ENCODE assay signal across 12 mouse cellular contexts in the genomic region with DNA sequence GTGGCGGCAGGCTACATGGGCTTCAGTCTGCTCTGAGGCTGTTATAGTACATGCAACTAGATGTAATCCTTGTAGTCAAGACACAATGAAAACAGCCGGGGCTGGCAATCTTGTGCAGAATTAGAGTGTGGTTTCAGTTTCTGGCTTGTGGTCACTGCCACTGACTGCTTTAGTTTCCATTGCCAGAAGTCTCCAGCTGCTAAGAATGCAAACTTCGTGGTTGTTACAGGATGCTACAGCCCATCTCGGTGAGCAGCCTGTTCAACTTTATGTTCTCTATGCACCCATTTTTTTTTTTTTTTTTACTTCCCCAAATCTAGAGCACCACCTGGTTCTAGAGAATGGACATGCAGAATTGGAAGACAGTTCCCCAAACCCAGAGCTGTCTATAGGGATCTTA. TPM values are rescaled to one million over a fixed set of nuclear protein-coding genes. Genes with fewer than 3 reads are reported as not detected.
DNase-seq lines count a peak whose midpoint lies in the region; ATAC-seq and TF ChIP-seq lines count a peak whose summit lies in the region.
"Had no signal": no experiment of that assay in that cellular context is flagged by ENCODE, and none has a peak within 500 bp of the region (broad histone marks: within the 10 kb centered on the region; RNA-seq: fewer than 3 reads in every experiment).

No protein-coding gene starts in this region.

- H3K27me3 ChIP-seq in embryonic facial prominence, embryonic 14.5 days (replicated peaks; ENCODE audit: control insufficient read depth, insufficient read depth, low read length), result no peaks in the 10 kb centered on the region
- no peaks in the 10 kb centered on the region for H3K27me3 ChIP-seq in embryonic facial prominence, embryonic 10.5 days (replicated peaks; ENCODE audit: low read depth, poor library complexity, severe bottlenecking)
- H3K27me3 ChIP-seq in midbrain, embryonic 16.5 days (ENCODE audit: control insufficient read depth, insufficient read depth, low read depth, low read length), result no peaks in the 10 kb centered on the region

- H3K9ac ChIP-seq in embryonic facial prominence, embryonic 14.5 days (ENCODE audit: low read depth, low read length), result no peak overlapping the region
- no peak overlapping the region for H3K9ac ChIP-seq in midbrain, embryonic 16.5 days (ENCODE audit: low read depth, low read length)

- H3K27ac ChIP-seq in embryonic facial prominence, embryonic 14.5 days (replicated peaks; ENCODE audit: low read depth, low read length), result no peak overlapping the region
- H3K27ac ChIP-seq in embryonic facial prominence, embryonic 10.5 days (replicated peaks), result no peak overlapping the region
- peak overlapping the region; percentile 54; the same call in 1 of the 2 replicates for H3K27ac ChIP-seq in embryonic fibroblast, embryonic 13.5 days (ENCODE audit: insufficient read depth, low read length)
- no peak overlapping the region for H3K27ac ChIP-seq in midbrain, embryonic 16.5 days (ENCODE audit: low read length)

- TF ChIP-seq CTCF in embryonic fibroblast, embryonic 13.5 days (IDR thresholded peaks at IDR 0.05; ENCODE audit: borderline replicate concordance, insufficient read depth, low read length), result no peak

- H3K4me1 ChIP-seq in embryonic facial prominence, embryonic 14.5 days (ENCODE audit: control insufficient read depth, insufficient read depth, low read length), result no peaks in the 10 kb centered on the region
- H3K4me1 ChIP-seq in embryonic facial prominence, embryonic 10.5 days, result no peaks in the 10 kb centered on the region
- no peaks in the 10 kb centered on the region for H3K4me1 ChIP-seq in embryonic fibroblast, embryonic 13.5 days (ENCODE audit: control insufficient read depth, insufficient read depth, low read length)
- H3K4me1 ChIP-seq in midbrain, embryonic 16.5 days (ENCODE audit: control insufficient read depth, insufficient read depth, low read length), result no peaks in the 10 kb centered on the region

- no peak for ATAC-seq in embryonic facial prominence, embryonic 14.5 days (ENCODE audit: low read depth)
- ATAC-seq in midbrain, embryonic 16.5 days, result no peak
- ATAC-seq: intestine, embryonic 16.5 days had no signal

- TF ChIP-seq POLR2A in embryonic fibroblast, embryonic 13.5 days (IDR thresholded peaks at IDR 0.05; ENCODE audit: low read depth, low read length), result no peak

- H3K9me3 ChIP-seq in embryonic facial prominence, embryonic 14.5 days (ENCODE audit: control insufficient read depth, low read length), result peaks cover 5% of the 10 kb centered on the region; the same call in 1 of the 2 replicates
- no peaks in the 10 kb centered on the region for H3K9me3 ChIP-seq in embryonic facial prominence, embryonic 10.5 days
- peaks cover 12% of the 10 kb centered on the region; the same call in 1 of the 2 replicates for H3K9me3 ChIP-seq in midbrain, embryonic 16.5 days (replicated peaks; ENCODE audit: control insufficient read depth, low read length, poor library complexity, severe bottlenecking)

- 0 out of 2 replicates have a peak, but pooled peaks cover 2% of the 10 kb centered on the region for H3K36me3 ChIP-seq in embryonic facial prominence, embryonic 14.5 days (ENCODE audit: control insufficient read depth, insufficient read depth, low read length)
- no peaks in the 10 kb centered on the region for H3K36me3 ChIP-seq in embryonic facial prominence, embryonic 10.5 days (replicated peaks)
- H3K36me3 ChIP-seq in midbrain, embryonic 16.5 days (ENCODE audit: control insufficient read depth, insufficient read depth, low read length), result no peaks in the 10 kb centered on the region

- WGBS in embryonic facial prominence, embryonic 14.5 days, result 50% methylated on average over 4 of the region's 4 CpGs
- 92% methylated on average over 4 of the region's 4 CpGs for WGBS in embryonic facial prominence, embryonic 10.5 days
- 95% methylated on average over 4 of the region's 4 CpGs for WGBS in midbrain, embryonic 16.5 days

- H3K4me2 ChIP-seq in embryonic facial prominence, embryonic 14.5 days (ENCODE audit: low read depth, low read length), result no peak overlapping the region
- no peak overlapping the region for H3K4me2 ChIP-seq in midbrain, embryonic 16.5 days (ENCODE audit: low read length)
- H3K4me2 ChIP-seq: midbrain, embryonic 11.5 days had no signal

- peak; percentile 81 for DNase-seq in embryonic facial prominence, embryonic 14.5 days (ENCODE audit: low spot score)
- DNase-seq in embryonic facial prominence, embryonic 10.5 days (ENCODE audit: low spot score), result no peak
- peak; percentile 74 to 75 for DNase-seq in B cell, adult 2 months
- peak; percentile 55 for DNase-seq in skeletal muscle tissue, adult 2 months (ENCODE audit: low read depth, low spot score)
- DNase-seq in urinary bladder, adult 18-20 months (ENCODE audit: low spot score in 2 of 2), result no peak
- no peak for DNase-seq in layer of hippocampus, postnatal 25 days (ENCODE audit: extremely low spot score in 1 of 2, low spot score in 1 of 2)
- DNase-seq: adrenal gland, postnatal 14 days; gastrocnemius, postnatal 14 days had no signal

- H3K4me3 ChIP-seq in embryonic facial prominence, embryonic 14.5 days (ENCODE audit: low read depth, low read length), result no peak overlapping the region
- no peak overlapping the region for H3K4me3 ChIP-seq in embryonic facial prominence, embryonic 10.5 days
- H3K4me3 ChIP-seq in embryonic fibroblast, embryonic 13.5 days (ENCODE audit: insufficient read depth, low read length), result no peak overlapping the region
- no peak overlapping the region for H3K4me3 ChIP-seq in midbrain, embryonic 16.5 days (ENCODE audit: low read depth, low read length)

RNA-seq across cellular contexts. Expression of gene Fam208a, which starts 23.2 kb away (rescaled TPM):
- 8.7 and 9.3 TPM in 2 replicates for polyA plus RNA-seq in embryonic facial prominence, embryonic 14.5 days (2014; fragmentation: Nextera tagmentation; extraction: Ambion mirVana)
- 13.3 and 14.4 TPM in 2 replicates for polyA plus RNA-seq in embryonic facial prominence, embryonic 10.5 days (2016; fragmentation: Nextera tagmentation; extraction: Ambion mirVana)
- 18.8 and 20.5 TPM in 2 replicates for polyA plus RNA-seq in embryonic fibroblast, embryonic 13.5 days (2011; ENCODE audit: insufficient read length, low read depth, missing spikeins)
- 15.0 and 18.1 TPM in 2 replicates for polyA plus RNA-seq in midbrain, embryonic 16.5 days (2015; fragmentation: Nextera tagmentation; extraction: Ambion mirVana)
- total RNA-seq in layer of hippocampus, postnatal 25 days (2021), result 10 to 100 TPM; 29.6 to 34.3 TPM

Comparison
In these comparisons a context has a peak if more than half of its experiments do, and no peak if none do; other contexts are left out.
1. DNase-seq: peak in embryonic facial prominence, embryonic 14.5 days (single experiment), B cell, adult 2 months (2 of 2) and skeletal muscle tissue, adult 2 months (single experiment); none in embryonic facial prominence, embryonic 10.5 days (single experiment), urinary bladder, adult 18-20 months (0 of 2) and layer of hippocampus, postnatal 25 days (0 of 2).